Mouse (Mus musculus): ENCODE measurements around the gene Tmem8.

- no peak for TF ChIP-seq CTCF (IDR thresholded peaks at IDR 0.05; ENCODE audit: insufficient read depth, low read depth, low read length)
- TF ChIP-seq POLR2A (IDR thresholded peaks at IDR 0.05; ENCODE audit: insufficient read depth, low read depth, low read length) = no peak
Measured at GRCm38 (mm10) chr17:26070136-26070535, 43.0 kb upstream of the Tmem8 start.

Data from olfactory bulb, adult 2 months (tissue).